Mouse (Mus musculus) hindbrain, embryonic 11.5 days (tissue): ENCODE measurements around the gene Dnaja2. TPM values are rescaled to one million over a fixed set of nuclear protein-coding genes. Genes with fewer than 3 reads are reported as not detected.

Experiments
- ATAC-seq: fragments of 200-750 bp; cut with Nextera tagmentation; 2 replicates; pipeline ENCODE4 v1.8.0; 2017; ENCODE audit warnings: mild to moderate bottlenecking, moderate TSS enrichment, moderate library complexity; ENCODE audit not compliant: low FRiP score
- DNase-seq: peaks from one replicate; pipeline ENCODE4 v3.0.0-alpha.2; 2015; ENCODE audit warnings: low spot score
- H3K27ac ChIP-seq: fragments of 300-500 bp; sonication (generic); 2 replicates; pipeline ENCODE4 v1.5.1; 2014; ENCODE audit warnings: mild to moderate bottlenecking, low read depth, low read length
- H3K27me3 ChIP-seq: fragments of 300-500 bp; sonication (generic); 2 replicates; pipeline ENCODE4 v1.6.1; 2014; ENCODE audit warnings: mild to moderate bottlenecking, low read length, moderate library complexity, mixed read lengths; ENCODE audit not compliant: control insufficient read depth, insufficient read depth
- H3K36me3 ChIP-seq: fragments of 300-500 bp; sonication (generic); 2 replicates; pipeline ENCODE4 v1.6.1; 2014; ENCODE audit warnings: mild to moderate bottlenecking, low read length, moderate library complexity, mixed read lengths; ENCODE audit not compliant: control insufficient read depth, insufficient read depth
- H3K4me1 ChIP-seq: fragments of 300-500 bp; sonication (generic); replicated peaks from 2 replicates; pipeline ENCODE4 v1.6.1; 2014; ENCODE audit warnings: low read length, mixed read lengths; ENCODE audit not compliant: control insufficient read depth, insufficient read depth
- H3K4me2 ChIP-seq: fragments of 300-500 bp; sonication (generic); replicated peaks from 2 replicates; pipeline ENCODE4 v1.6.1; 2014; ENCODE audit warnings: mild to moderate bottlenecking, low read depth, low read length
- H3K4me3 ChIP-seq: fragments of 300-500 bp; sonication (generic); 2 replicates; pipeline ENCODE4 v1.5.1; 2014; ENCODE audit warnings: low read depth, low read length
- H3K9ac ChIP-seq: fragments of 300-500 bp; sonication (generic); 2 replicates; pipeline ENCODE4 v1.6.1; 2014; ENCODE audit warnings: low read depth, low read length
- H3K9me3 ChIP-seq: fragments of 300-500 bp; sonication (generic); 2 replicates; pipeline ENCODE4 v1.6.1; 2016; ENCODE audit warnings: low read length; ENCODE audit not compliant: control insufficient read depth
- WGBS: fragments of 180-500 bp; shearing (Covaris S2); extraction: QIAGEN DNeasy Blood & Tissue Kit; methylation state at CpG from one replicate; pipeline ENCODE4 v1.1.7; 2014; 5-methylcytosine and 5-hydroxymethylcytosine counted together
- polyA plus RNA-seq: library from polyadenylated mRNA; unstranded; fragments of >200 nt; fragmentation: Nextera tagmentation; extraction: Ambion mirVana; gene quantifications from 2 replicates; pipeline ENCODE4 v1.2.1, GENCODE M21; 2014

Dnaja2 gene
- polyA plus RNA-seq, 1 experiment from 2014 or later: 209 TPM

DNA sequence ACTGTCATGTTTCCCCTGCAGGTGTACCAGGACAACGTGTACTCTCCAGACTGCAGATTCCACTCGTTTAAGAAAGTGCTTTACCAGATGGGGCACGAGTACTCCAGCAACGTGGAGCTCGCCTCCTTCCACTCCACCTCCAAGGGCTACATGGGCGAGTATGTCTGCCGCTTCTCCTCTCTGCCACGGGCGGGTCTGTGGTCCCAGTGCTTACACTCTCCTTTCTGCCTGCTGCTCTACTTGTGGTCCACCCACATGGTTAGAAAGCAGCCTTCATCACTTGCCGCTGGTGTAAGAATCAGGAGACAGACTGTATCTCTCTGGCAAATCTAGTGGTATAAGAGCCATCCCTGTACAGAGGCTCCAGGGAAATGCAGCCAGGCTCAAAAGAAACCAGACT, 37.2 kb downstream of the Dnaja2 start:
- no peak overlapping the region for H3K4me3 ChIP-seq
- ATAC-seq (no peak), DNase-seq (no peak)
- WGBS: 93% methylated on average over 10 of the region's 10 CpGs
- no peak overlapping the region for H3K4me2 ChIP-seq
- H3K27ac ChIP-seq: no peak overlapping the region
- 0 out of 2 replicates have a peak, but pooled peaks cover 8% of the 10 kb centered on the region for H3K36me3 ChIP-seq
- H3K9ac ChIP-seq: no peak overlapping the region
- no peaks in the 10 kb centered on the region for H3K27me3 ChIP-seq
- H3K4me1 ChIP-seq: no peaks in the 10 kb centered on the region
- H3K9me3 ChIP-seq: no peaks in the 10 kb centered on the region

DNA sequence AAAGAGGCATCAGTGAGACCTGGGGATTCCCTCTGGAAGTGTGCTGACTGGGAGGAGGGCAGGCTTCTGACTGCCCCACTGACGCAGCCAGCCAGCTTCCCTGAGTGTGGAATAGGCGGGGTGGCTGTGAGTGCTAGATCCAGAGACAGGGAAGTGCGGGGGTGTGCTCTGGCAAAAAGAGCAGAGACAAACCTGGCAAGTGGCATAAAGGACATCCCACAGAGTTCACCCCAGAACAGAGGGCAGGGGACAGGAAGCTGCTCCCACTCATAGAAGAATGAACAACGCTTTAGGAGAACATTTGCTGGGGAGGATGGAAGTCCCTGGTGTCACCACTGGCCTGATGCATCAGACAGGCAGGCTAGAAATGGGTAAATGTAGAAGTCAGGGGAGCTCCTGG, 37.8 kb downstream of the Dnaja2 start:
- ATAC-seq: no peak
- Histone ChIP-seq H3K4me2 (no peak overlapping the region), H3K36me3 (0 out of 2 replicates have a peak, but pooled peaks cover 8% of the 10 kb centered on the region), H3K4me3 (no peak overlapping the region), H3K27me3 (no peaks in the 10 kb centered on the region), H3K4me1 (no peaks in the 10 kb centered on the region), H3K9ac (no peak overlapping the region), H3K9me3 (no peaks in the 10 kb centered on the region), H3K27ac (no peak overlapping the region)
- WGBS: 77% methylated on average over 4 of the region's 4 CpGs
- no peak for DNase-seq

DNA sequence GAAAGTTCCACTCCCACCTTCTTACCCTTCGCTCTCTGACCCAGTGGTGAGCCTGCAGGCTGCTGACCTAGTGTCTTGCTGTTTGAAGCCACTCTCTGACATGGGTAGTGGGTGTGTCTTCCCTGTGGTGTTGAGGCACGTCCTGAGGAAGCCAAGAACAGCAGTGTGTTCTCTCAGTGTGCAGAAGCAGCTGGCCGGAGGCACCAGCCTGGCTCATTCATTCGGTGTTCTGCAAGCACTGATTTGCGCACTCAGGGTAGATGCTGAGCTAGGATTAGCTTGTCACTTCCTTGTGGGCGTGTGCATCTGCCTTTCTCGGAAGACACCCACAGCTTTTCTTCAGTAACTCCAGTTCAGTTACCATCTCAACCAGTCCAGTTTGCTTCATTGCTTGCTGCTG, 39.8 kb downstream of the Dnaja2 start:
- Histone ChIP-seq H3K4me1 (no peaks in the 10 kb centered on the region), H3K4me2 (no peak overlapping the region), H3K36me3 (0 out of 2 replicates have a peak, but pooled peaks cover 6% of the 10 kb centered on the region), H3K9ac (no peak overlapping the region), H3K27ac (no peak overlapping the region), H3K4me3 (no peak overlapping the region), H3K27me3 (no peaks in the 10 kb centered on the region), H3K9me3 (no peaks in the 10 kb centered on the region)
- no peak for DNase-seq
- WGBS: 70% methylated on average over 7 of the region's 7 CpGs
- no peak for ATAC-seq

DNA sequence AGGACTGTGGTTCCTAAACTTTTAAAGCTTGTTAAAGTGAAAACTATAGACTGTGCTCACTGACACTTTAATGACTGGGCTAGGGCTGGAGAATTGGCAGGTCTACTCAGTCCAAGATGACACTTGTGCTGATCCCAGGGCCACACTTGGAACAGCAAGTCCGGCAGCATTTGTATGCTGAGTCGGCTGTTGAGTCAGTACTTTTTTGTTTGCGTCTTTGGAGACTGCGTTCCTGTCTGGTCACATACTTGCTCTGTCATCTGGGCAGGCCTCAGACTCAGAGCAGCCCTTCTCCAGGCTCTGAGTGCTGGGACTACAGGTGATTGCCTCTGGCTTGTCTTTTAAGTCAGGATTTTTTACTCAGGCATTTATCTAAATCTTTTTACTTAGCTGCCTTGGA, 41.9 kb downstream of the Dnaja2 start:
- Histone ChIP-seq H3K4me2 (no peak overlapping the region), H3K4me1 (no peaks in the 10 kb centered on the region), H3K27me3 (no peaks in the 10 kb centered on the region), H3K27ac (no peak overlapping the region), H3K9ac (no peak overlapping the region), H3K9me3 (no peaks in the 10 kb centered on the region), H3K36me3 (0 out of 2 replicates have a peak, but pooled peaks cover 7% of the 10 kb centered on the region), H3K4me3 (no peak overlapping the region)
- ATAC-seq (no peak), DNase-seq (no peak)
- 83% methylated on average over 4 of the region's 4 CpGs for WGBS

DNA sequence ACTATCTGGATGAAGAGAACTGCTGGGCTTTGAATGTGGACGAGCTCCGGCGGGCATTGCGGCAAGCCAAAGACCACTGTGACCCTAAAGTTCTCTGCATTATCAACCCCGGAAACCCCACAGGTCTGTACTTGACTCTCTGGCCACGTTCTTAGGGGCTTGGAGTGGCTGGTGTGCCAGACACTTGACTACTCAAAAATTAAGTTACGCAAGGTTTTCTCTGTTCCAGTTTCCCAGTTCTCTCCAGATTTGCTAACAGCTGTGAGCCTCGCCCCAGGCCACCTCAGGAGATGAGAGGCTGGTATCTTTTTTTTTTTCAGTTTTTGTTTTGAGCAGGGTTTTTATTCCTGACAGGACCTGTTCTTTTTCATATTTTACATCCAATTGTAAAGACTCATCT, 42.9 kb downstream of the Dnaja2 start:
- 0 out of 2 replicates have a peak, but pooled peaks cover 5% of the 10 kb centered on the region for H3K36me3 ChIP-seq
- H3K27me3 ChIP-seq: no peaks in the 10 kb centered on the region
- ATAC-seq (no peak), DNase-seq (no peak)
- no peaks in the 10 kb centered on the region for H3K4me1 ChIP-seq
- no peak overlapping the region for H3K27ac ChIP-seq
- no peaks in the 10 kb centered on the region for H3K9me3 ChIP-seq
- no peak overlapping the region for H3K4me3 ChIP-seq
- H3K9ac ChIP-seq: no peak overlapping the region
- H3K4me2 ChIP-seq: no peak overlapping the region
- 95% methylated on average over 8 of the region's 8 CpGs for WGBS

DNA sequence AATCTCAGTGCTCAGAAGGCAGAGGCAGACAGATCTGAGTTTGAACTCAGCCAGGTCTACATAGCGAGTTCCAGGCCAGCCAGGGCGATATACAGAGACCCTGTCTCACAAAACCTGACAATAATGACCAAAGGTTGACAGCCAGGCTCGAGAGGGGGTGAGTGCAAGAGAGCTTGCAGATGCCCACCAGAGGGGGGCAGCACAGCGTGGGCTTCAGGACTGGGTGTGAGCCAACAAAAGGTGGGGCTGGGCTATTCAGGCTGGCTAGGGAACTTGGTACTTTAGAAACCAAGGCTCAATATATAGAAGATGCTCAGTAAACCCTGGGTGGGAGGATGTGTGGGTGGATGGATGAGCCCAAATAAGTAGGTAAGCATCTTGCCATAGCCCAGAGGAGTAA, 46.5 kb downstream of the Dnaja2 start:
- ATAC-seq (no peak), DNase-seq (no peak)
- Histone ChIP-seq H3K9ac (no peak overlapping the region), H3K4me3 (no peak overlapping the region), H3K4me2 (no peak overlapping the region), H3K9me3 (no peaks in the 10 kb centered on the region), H3K36me3 (0 out of 2 replicates have a peak, but pooled peaks cover 5% of the 10 kb centered on the region), H3K27me3 (no peaks in the 10 kb centered on the region), H3K27ac (no peak overlapping the region), H3K4me1 (no peaks in the 10 kb centered on the region)
- WGBS: 75% methylated on average over 4 of the region's 4 CpGs

DNA sequence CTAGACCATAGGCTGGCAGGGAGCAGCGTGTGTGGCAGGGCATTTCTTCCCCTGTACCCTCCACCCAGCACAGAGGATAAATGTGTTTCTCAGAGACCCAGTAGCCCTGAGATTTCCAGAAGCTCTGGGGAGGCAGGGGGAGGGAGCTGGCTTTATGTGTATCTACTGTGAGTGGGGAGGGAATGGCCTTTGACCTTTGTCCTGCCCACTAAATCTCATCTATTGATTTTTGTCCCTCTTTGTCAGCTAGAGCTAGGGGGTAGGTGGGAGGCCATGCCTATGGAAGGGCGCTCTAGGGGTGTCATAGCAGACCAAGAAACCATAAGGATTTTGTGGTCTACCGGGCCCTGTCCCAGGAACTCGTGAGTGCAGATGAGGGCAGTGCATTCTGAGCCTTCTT, 48.5 kb downstream of the Dnaja2 start:
- ATAC-seq (no peak), DNase-seq (no peak)
- 70% methylated on average over 4 of the region's 4 CpGs for WGBS
- no peaks in the 10 kb centered on the region for H3K27me3 ChIP-seq
- H3K9ac ChIP-seq: no peak overlapping the region
- H3K27ac ChIP-seq: no peak overlapping the region
- 0 out of 2 replicates have a peak, but pooled peaks cover 2% of the 10 kb centered on the region for H3K36me3 ChIP-seq
- no peak overlapping the region for H3K4me3 ChIP-seq
- H3K4me2 ChIP-seq: no peak overlapping the region
- no peaks in the 10 kb centered on the region for H3K4me1 ChIP-seq
- H3K9me3 ChIP-seq: no peaks in the 10 kb centered on the region

DNA sequence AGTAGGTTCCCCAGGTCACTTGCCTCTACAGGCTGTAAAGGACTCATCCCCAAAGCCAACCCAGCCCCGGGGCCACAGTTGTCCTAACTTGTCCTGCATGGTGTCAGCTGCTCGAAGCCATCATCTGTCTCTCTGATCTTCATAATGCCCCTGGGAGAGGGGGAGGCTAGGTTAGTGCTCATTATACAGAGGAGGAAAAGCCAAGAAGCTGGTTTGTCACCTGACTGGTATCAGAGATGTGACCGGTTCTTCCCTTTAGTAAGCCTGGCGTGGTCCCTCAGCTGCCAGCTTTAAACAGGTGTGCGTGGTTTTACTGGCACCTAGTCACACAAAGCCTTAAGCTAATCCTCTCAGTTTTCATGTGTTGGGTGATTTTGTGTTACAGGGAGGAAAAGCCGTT, 50.4 kb downstream of the Dnaja2 start:
- Histone ChIP-seq H3K4me3 (no peak overlapping the region), H3K27ac (no peak overlapping the region), H3K27me3 (no peaks in the 10 kb centered on the region), H3K4me2 (no peak overlapping the region), H3K9me3 (no peaks in the 10 kb centered on the region), H3K9ac (no peak overlapping the region), H3K36me3 (no peaks in the 10 kb centered on the region), H3K4me1 (no peaks in the 10 kb centered on the region)
- 90% methylated on average over 6 of the region's 6 CpGs for WGBS
- no peak for DNase-seq
- no peak for ATAC-seq

DNA sequence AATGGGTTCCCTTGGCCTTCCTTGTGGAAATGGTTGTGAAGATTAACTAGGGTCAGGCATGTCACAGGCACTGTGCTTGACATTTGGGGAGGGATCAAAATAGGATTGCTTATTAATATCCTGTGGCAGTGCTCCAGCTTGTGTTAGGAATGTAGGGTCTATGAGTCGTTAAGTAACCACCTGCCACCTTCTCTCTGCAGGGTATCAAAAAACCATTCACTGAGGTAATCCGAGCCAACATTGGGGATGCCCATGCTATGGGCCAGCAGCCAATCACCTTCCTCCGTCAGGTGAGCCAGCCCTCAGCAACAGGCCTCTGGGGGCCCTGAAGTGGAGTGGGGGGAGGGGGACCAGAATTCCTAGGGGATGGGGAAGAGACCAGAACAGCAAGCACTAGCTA, 52.1 kb downstream of the Dnaja2 start:
- no peak overlapping the region for H3K4me2 ChIP-seq
- no peaks in the 10 kb centered on the region for H3K27me3 ChIP-seq
- H3K4me1 ChIP-seq: no peaks in the 10 kb centered on the region
- 68% methylated on average over 3 of the region's 3 CpGs for WGBS
- no peak overlapping the region for H3K9ac ChIP-seq
- ATAC-seq: no peak
- no peaks in the 10 kb centered on the region for H3K9me3 ChIP-seq
- no peak overlapping the region for H3K27ac ChIP-seq
- no peak for DNase-seq
- no peak overlapping the region for H3K4me3 ChIP-seq
- no peaks in the 10 kb centered on the region for H3K36me3 ChIP-seq
